Mouse (Mus musculus): ENCODE data around the gene Helq. TPM values are rescaled to one million over a fixed set of nuclear protein-coding genes. Genes with fewer than 3 reads are reported as not detected.

Helq gene
- polyA plus RNA-seq, 1 experiment from 2014 or later = 29.4 TPM

DNA sequence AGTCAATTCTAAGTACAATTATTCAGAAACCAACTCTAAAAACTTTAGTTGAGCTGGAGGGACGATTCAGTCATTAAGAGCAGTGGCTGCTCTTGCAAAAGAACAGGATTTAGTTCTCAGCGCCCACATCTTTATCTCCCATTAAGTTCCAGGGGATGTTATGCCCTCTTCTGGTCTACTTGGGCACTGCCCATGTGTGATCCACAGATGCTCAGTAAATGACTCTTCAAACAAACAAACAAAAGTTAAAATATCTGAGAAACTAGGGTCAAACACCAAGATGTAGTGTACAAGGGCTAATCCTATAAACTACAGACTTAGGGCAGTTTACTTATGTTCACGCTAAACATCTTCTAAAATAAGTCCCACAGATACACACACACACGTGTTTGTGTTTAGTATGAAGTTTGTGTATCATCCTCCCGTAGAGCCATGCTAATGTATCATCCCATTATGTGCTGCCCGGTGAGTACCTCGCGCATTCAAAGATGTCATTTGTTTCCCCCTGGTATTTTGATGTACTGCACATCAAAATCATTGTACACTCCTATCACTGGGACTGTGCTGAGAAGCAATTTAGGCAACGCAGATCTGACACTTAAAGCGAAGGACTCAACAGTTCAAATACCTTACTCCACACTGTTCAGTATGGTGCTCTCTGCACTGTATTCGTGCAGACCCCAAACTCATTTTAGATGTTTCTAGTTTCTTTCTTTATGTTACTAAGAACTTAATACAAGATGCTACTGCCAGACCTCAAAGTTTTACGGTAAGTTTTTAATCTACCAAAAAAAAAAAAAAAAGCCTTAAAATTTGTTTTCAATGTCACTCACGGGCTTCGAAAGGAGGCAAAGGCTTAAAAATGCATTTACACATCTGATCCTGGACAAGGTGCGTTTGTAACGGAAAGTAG is 21.4 kb upstream of the Helq start:
- Histone ChIP-seq H3K36me3 (ENCODE audit: control insufficient read depth, insufficient read depth, low read length) (peaks cover 6% of the 10 kb centered on the region), H3K4me3 (ENCODE audit: low read depth, low read length) (peak overlapping the region; percentile 91), H3K4me2 (peak overlapping the region; percentile 80), H3K9me3 (ENCODE audit: control insufficient read depth, low read length) (no peaks in the 10 kb centered on the region), H3K9ac (ENCODE audit: low read depth, low read length) (peak overlapping the region; percentile 99), H3K4me1 (replicated peaks; ENCODE audit: control insufficient read depth, insufficient read depth, low read length) (peaks cover 7% of the 10 kb centered on the region; the same call in 1 of the 2 replicates), H3K27ac (ENCODE audit: low read depth, low read length) (peak overlapping the region; percentile 91), H3K27me3 (replicated peaks; ENCODE audit: control insufficient read depth, insufficient read depth, low read length) (no peaks in the 10 kb centered on the region)
- DNase-seq (ENCODE audit: low spot score) (no peak), ATAC-seq (replicated peaks; ENCODE audit: low FRiP score) (peak; percentile 56)
- 27% methylated on average over 16 of the region's 16 CpGs for WGBS

GRCm38 (mm10) chr5:100818341-100818740 is 19.9 kb upstream of the Helq start:
- DNase-seq (ENCODE audit: low spot score) (no peak), ATAC-seq (replicated peaks; ENCODE audit: low FRiP score) (no peak)
- H3K36me3 ChIP-seq (ENCODE audit: control insufficient read depth, insufficient read depth, low read length) = peaks cover 13% of the 10 kb centered on the region
- no peaks in the 10 kb centered on the region for H3K9me3 ChIP-seq (ENCODE audit: control insufficient read depth, low read length)
- 84% methylated on average over 4 of the region's 4 CpGs for WGBS
- H3K27me3 ChIP-seq (replicated peaks; ENCODE audit: control insufficient read depth, insufficient read depth, low read length) = no peaks in the 10 kb centered on the region
- H3K4me1 ChIP-seq (replicated peaks; ENCODE audit: control insufficient read depth, insufficient read depth, low read length) = peaks cover 7% of the 10 kb centered on the region; the same call in 1 of the 2 replicates
- H3K4me2 ChIP-seq = no peak overlapping the region
- no peak overlapping the region for H3K27ac ChIP-seq (ENCODE audit: low read depth, low read length)
- H3K9ac ChIP-seq (ENCODE audit: low read depth, low read length) = no peak overlapping the region
- H3K4me3 ChIP-seq (ENCODE audit: low read depth, low read length) = no peak overlapping the region

DNA sequence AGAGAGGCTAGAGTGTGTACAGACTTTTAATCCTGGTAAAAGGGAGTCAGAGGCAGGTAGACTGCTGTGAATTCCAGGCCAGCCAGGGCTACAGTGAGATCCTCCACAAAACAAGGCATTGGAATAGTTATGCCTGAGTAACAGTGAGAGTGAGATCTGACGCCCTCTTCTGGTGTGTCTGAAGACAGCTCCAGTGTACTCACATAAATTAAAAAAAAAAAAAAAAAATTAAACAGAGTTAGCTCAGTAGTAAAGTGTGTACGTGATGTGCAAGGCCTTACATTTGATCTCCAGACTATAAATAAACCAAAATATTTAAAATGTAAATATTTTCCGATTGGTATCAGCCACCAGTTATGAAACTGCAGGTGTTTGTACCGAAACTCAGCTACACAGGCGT is 4.3 kb downstream of the Helq start:
- peaks cover 20% of the 10 kb centered on the region for H3K36me3 ChIP-seq (ENCODE audit: control insufficient read depth, insufficient read depth, low read length)
- no peak for ATAC-seq (replicated peaks; ENCODE audit: low FRiP score)

GRCm38 (mm10) chr5:100792261-100792660 is 6.1 kb downstream of the Helq start:
- H3K4me3 ChIP-seq (ENCODE audit: low read depth, low read length) = no peak overlapping the region
- no peak overlapping the region for H3K27ac ChIP-seq (ENCODE audit: low read depth, low read length)
- H3K36me3 ChIP-seq (ENCODE audit: control insufficient read depth, insufficient read depth, low read length) = peaks cover 31% of the 10 kb centered on the region
- H3K4me2 ChIP-seq = no peak overlapping the region
- ATAC-seq (replicated peaks; ENCODE audit: low FRiP score) = no peak
- no peak overlapping the region for H3K9ac ChIP-seq (ENCODE audit: low read depth, low read length)
- WGBS = 91% methylated on average over 7 of the region's 7 CpGs
- peaks cover under 1% of the 10 kb centered on the region; the same call in 1 of the 2 replicates for H3K4me1 ChIP-seq (replicated peaks; ENCODE audit: control insufficient read depth, insufficient read depth, low read length)
- DNase-seq (ENCODE audit: low spot score) = no peak
- H3K27me3 ChIP-seq (replicated peaks; ENCODE audit: control insufficient read depth, insufficient read depth, low read length) = no peaks in the 10 kb centered on the region
- H3K9me3 ChIP-seq (ENCODE audit: control insufficient read depth, low read length) = no peaks in the 10 kb centered on the region

More for the DNA sequence above, 4.3 kb downstream of the Helq start:
- no peak for DNase-seq (ENCODE audit: low spot score)
- H3K9ac ChIP-seq (ENCODE audit: low read depth, low read length) = no peak overlapping the region
- 80% methylated on average over 5 of the region's 5 CpGs for WGBS
- no peaks in the 10 kb centered on the region for H3K27me3 ChIP-seq (replicated peaks; ENCODE audit: control insufficient read depth, insufficient read depth, low read length)
- no peak overlapping the region for H3K4me3 ChIP-seq (ENCODE audit: low read depth, low read length)
- H3K4me2 ChIP-seq = no peak overlapping the region
- H3K9me3 ChIP-seq (ENCODE audit: control insufficient read depth, low read length) = no peaks in the 10 kb centered on the region
- peaks cover 6% of the 10 kb centered on the region for H3K4me1 ChIP-seq (replicated peaks; ENCODE audit: control insufficient read depth, insufficient read depth, low read length)
- no peak overlapping the region for H3K27ac ChIP-seq (ENCODE audit: low read depth, low read length)

DNA sequence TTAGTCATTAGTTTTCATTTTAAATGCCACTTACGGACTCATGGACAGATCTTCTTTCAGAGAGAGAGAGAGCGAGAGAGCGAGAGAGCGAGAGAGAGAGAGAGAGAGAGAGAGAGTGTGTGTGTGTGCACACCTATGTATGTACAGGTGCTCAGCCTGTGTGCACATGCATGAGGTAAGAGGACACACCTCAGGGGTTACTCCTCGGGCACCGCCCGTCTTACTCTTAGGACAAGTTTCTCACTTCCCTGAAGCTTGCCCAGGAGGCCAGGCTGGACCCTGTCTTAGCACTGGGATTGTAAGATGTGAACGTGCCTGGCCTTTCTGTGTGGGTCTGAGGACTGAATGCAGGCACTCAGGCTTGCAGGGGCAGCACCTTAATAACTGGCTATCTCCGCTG is 10.9 kb downstream of the Helq start:
- no peaks in the 10 kb centered on the region for H3K27me3 ChIP-seq (replicated peaks; ENCODE audit: control insufficient read depth, insufficient read depth, low read length)
- H3K9me3 ChIP-seq (ENCODE audit: control insufficient read depth, low read length) = no peaks in the 10 kb centered on the region
- WGBS = 87% methylated on average over 9 of the region's 9 CpGs
- H3K4me1 ChIP-seq (replicated peaks; ENCODE audit: control insufficient read depth, insufficient read depth, low read length) = no peaks in the 10 kb centered on the region
- no peak overlapping the region for H3K4me2 ChIP-seq
- H3K9ac ChIP-seq (ENCODE audit: low read depth, low read length) = no peak overlapping the region
- ATAC-seq (replicated peaks; ENCODE audit: low FRiP score) = no peak
- no peak overlapping the region for H3K27ac ChIP-seq (ENCODE audit: low read depth, low read length)
- DNase-seq (ENCODE audit: low spot score) = no peak
- no peak overlapping the region for H3K4me3 ChIP-seq (ENCODE audit: low read depth, low read length)
- peaks cover 45% of the 10 kb centered on the region for H3K36me3 ChIP-seq (ENCODE audit: control insufficient read depth, insufficient read depth, low read length)

DNA sequence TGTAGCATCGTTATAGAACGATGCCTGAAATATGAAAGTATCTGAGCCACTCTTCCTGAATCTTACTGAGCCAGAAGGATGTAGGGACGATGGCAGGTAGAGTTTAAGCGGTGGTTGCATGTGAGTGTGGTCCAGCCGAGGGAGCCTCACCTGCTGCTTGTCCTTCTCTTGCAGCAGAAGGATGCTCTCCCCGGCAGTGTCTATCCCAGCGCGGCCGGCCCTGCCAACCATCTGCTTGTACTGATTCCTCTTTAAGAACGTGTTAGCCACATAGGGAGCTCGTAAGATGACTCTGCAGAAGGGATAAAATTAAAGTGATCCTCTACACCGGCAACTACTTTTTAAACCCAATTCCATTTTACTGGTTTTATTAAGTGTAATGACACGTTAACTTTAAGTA is 19.4 kb downstream of the Helq start:
- ATAC-seq (replicated peaks; ENCODE audit: low FRiP score) (no peak), DNase-seq (ENCODE audit: low spot score) (no peak)
- H3K9me3 ChIP-seq (ENCODE audit: control insufficient read depth, low read length) = no peaks in the 10 kb centered on the region
- H3K4me2 ChIP-seq = no peak overlapping the region
- peaks cover 16% of the 10 kb centered on the region for H3K36me3 ChIP-seq (ENCODE audit: control insufficient read depth, insufficient read depth, low read length)
- no peak overlapping the region for H3K27ac ChIP-seq (ENCODE audit: low read depth, low read length)
- H3K4me3 ChIP-seq (ENCODE audit: low read depth, low read length) = no peak overlapping the region
- H3K4me1 ChIP-seq (replicated peaks; ENCODE audit: control insufficient read depth, insufficient read depth, low read length) = no peaks in the 10 kb centered on the region
- H3K27me3 ChIP-seq (replicated peaks; ENCODE audit: control insufficient read depth, insufficient read depth, low read length) = no peaks in the 10 kb centered on the region
- H3K9ac ChIP-seq (ENCODE audit: low read depth, low read length) = no peak overlapping the region
- WGBS = 94% methylated on average over 13 of the region's 13 CpGs

DNA sequence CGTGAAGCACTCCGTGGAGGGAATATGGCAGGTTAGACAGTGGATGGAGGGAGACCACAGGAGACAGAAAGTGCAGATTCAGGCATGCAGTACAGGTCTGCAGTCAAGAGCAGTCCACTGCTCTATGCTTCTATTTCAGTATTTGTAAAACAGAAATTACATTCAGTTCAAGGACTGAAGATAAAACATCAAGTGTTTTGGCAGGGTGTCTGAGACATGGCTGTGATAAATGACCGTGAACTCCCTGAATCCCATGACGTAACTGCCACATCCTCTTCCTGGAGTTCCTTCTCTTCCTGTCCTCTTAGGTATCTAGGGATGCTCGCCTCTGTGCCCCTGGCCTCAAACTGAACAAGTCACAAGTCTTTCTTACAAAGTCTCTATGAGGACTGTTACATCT is 21.5 kb downstream of the Helq start:
- Histone ChIP-seq H3K4me1 (replicated peaks; ENCODE audit: control insufficient read depth, insufficient read depth, low read length) (no peaks in the 10 kb centered on the region), H3K36me3 (ENCODE audit: control insufficient read depth, insufficient read depth, low read length) (peaks cover 12% of the 10 kb centered on the region), H3K27me3 (replicated peaks; ENCODE audit: control insufficient read depth, insufficient read depth, low read length) (no peaks in the 10 kb centered on the region), H3K9ac (ENCODE audit: low read depth, low read length) (no peak overlapping the region), H3K4me2 (no peak overlapping the region), H3K9me3 (ENCODE audit: control insufficient read depth, low read length) (no peaks in the 10 kb centered on the region), H3K4me3 (ENCODE audit: low read depth, low read length) (no peak overlapping the region), H3K27ac (ENCODE audit: low read depth, low read length) (no peak overlapping the region)
- no peak for ATAC-seq (replicated peaks; ENCODE audit: low FRiP score)
- DNase-seq (ENCODE audit: low spot score) = no peak
- WGBS = 86% methylated on average over 5 of the region's 5 CpGs

GRCm38 (mm10) chr5:100775778-100776404 is 22.5 kb downstream of the Helq start:
- peaks cover 18% of the 10 kb centered on the region for H3K36me3 ChIP-seq (ENCODE audit: control insufficient read depth, insufficient read depth, low read length)

More at GRCm38 (mm10) chr5:100775778-100776404, 22.5 kb downstream of the Helq start:
- DNase-seq (ENCODE audit: low spot score) (no peak), ATAC-seq (replicated peaks; ENCODE audit: low FRiP score) (no peak)
- no peak overlapping the region for H3K4me2 ChIP-seq
- H3K9ac ChIP-seq (ENCODE audit: low read depth, low read length) = no peak overlapping the region
- H3K27ac ChIP-seq (ENCODE audit: low read depth, low read length) = no peak overlapping the region
- 82% methylated on average over 13 of the region's 13 CpGs for WGBS
- H3K9me3 ChIP-seq (ENCODE audit: control insufficient read depth, low read length) = no peaks in the 10 kb centered on the region
- no peaks in the 10 kb centered on the region for H3K4me1 ChIP-seq (replicated peaks; ENCODE audit: control insufficient read depth, insufficient read depth, low read length)
- H3K4me3 ChIP-seq (ENCODE audit: low read depth, low read length) = no peak overlapping the region
- no peaks in the 10 kb centered on the region for H3K27me3 ChIP-seq (replicated peaks; ENCODE audit: control insufficient read depth, insufficient read depth, low read length)

All from liver, embryonic 11.5 days (tissue).